Mouse (Mus musculus) embryonic facial prominence, embryonic 15.5 days (tissue): ENCODE data around the gene Lysmd4. TPM values are rescaled to one million over a fixed set of nuclear protein-coding genes. Genes with fewer than 3 reads are reported as not detected.

ENCODE experiments used
- ATAC-seq: fragments of 200-750 bp; cut with Nextera tagmentation; 2 replicates; pipeline ENCODE4 v1.8.0; 2017; ENCODE audit warnings: low read depth, moderate TSS enrichment; ENCODE audit not compliant: insufficient number of reproducible peaks, low FRiP score, low TSS enrichment
- H3K27ac ChIP-seq: fragments of 300-500 bp; sonication (generic); replicated peaks from 2 replicates; pipeline ENCODE4 v1.5.1; 2015; ENCODE audit warnings: mild to moderate bottlenecking, inconsistent platforms
- H3K27me3 ChIP-seq: fragments of 300-500 bp; sonication (generic); 2 replicates; pipeline ENCODE4 v1.6.1; 2015; ENCODE audit warnings: inconsistent platforms
- H3K36me3 ChIP-seq: fragments of 300-500 bp; sonication (generic); 2 replicates; pipeline ENCODE4 v1.6.1; 2015; ENCODE audit warnings: mild to moderate bottlenecking, inconsistent platforms
- H3K4me1 ChIP-seq: fragments of 300-500 bp; sonication (generic); 2 replicates; pipeline ENCODE4 v1.6.1; 2015; ENCODE audit warnings: inconsistent platforms
- H3K4me2 ChIP-seq: fragments of 300-500 bp; sonication (generic); replicated peaks from 2 replicates; pipeline ENCODE4 v1.6.1; 2015; ENCODE audit warnings: mild to moderate bottlenecking, inconsistent platforms
- H3K4me3 ChIP-seq: fragments of 300-500 bp; sonication (generic); replicated peaks from 2 replicates; pipeline ENCODE4 v1.5.1; 2015; ENCODE audit warnings: mild to moderate bottlenecking, inconsistent platforms
- H3K9ac ChIP-seq: fragments of 300-500 bp; sonication (generic); 2 replicates; pipeline ENCODE4 v1.6.1; 2015; ENCODE audit warnings: inconsistent platforms
- H3K9me3 ChIP-seq: fragments of 300-500 bp; sonication (generic); replicated peaks from 2 replicates; pipeline ENCODE4 v1.6.1; 2016; ENCODE audit warnings: inconsistent platforms
- whole genome bisulfite sequencing: fragments of 180-500 bp; shearing (Covaris S2); methylation state at CpG from one replicate; pipeline ENCODE4 v1.1.7; 2015; 5-methylcytosine and 5-hydroxymethylcytosine counted together
- polyA plus RNA-seq: library from polyadenylated mRNA; unstranded; fragments of >200 nt; fragmentation: Nextera tagmentation; extraction: Ambion mirVana; gene quantifications from 2 replicates; pipeline ENCODE4 v1.2.1, GENCODE M21; 2015

Lysmd4 gene
- polyA plus RNA-seq, 1 experiment from 2014 or later: 17.4 TPM

GRCm38 (mm10) chr7:67283581-67283980 is 61.2 kb downstream of the Lysmd4 start:
- Histone ChIP-seq H3K4me2 (no peak overlapping the region), H3K27ac (no peak overlapping the region), H3K4me3 (no peak overlapping the region), H3K27me3 (no peaks in the 10 kb centered on the region), H3K36me3 (peaks cover 3% of the 10 kb centered on the region; the same call in 1 of the 2 replicates), H3K4me1 (no peaks in the 10 kb centered on the region), H3K9ac (no peak overlapping the region), H3K9me3 (no peaks in the 10 kb centered on the region)
- ATAC-seq: no peak
- WGBS: 93% methylated on average over 6 of the region's 6 CpGs

- no peak for ATAC-seq
- Histone ChIP-seq H3K4me1 (no peaks in the 10 kb centered on the region), H3K9ac (no peak overlapping the region), H3K4me2 (no peak overlapping the region), H3K36me3 (peaks cover 3% of the 10 kb centered on the region; the same call in 1 of the 2 replicates), H3K27me3 (no peaks in the 10 kb centered on the region), H3K9me3 (no peaks in the 10 kb centered on the region), H3K27ac (no peak overlapping the region), H3K4me3 (no peak overlapping the region)
- WGBS: 71% methylated on average over 4 of the region's 4 CpGs
Measured at GRCm38 (mm10) chr7:67287456-67287855, 65.1 kb downstream of the Lysmd4 start.

- no peak overlapping the region for H3K4me3 ChIP-seq
- WGBS: 53% methylated on average over 1 of the region's 1 CpGs
- ATAC-seq: no peak
Measured at GRCm38 (mm10) chr7:67291356-67291755, 69.0 kb downstream of the Lysmd4 start.

GRCm38 (mm10) chr7:67296419-67296818 is 74.1 kb downstream of the Lysmd4 start:
- no peak overlapping the region for H3K4me3 ChIP-seq
- no peaks in the 10 kb centered on the region for H3K27me3 ChIP-seq
- H3K4me2 ChIP-seq: no peak overlapping the region
- H3K36me3 ChIP-seq: no peaks in the 10 kb centered on the region
- no peak overlapping the region for H3K27ac ChIP-seq
- no peak overlapping the region for H3K9ac ChIP-seq
- 91% methylated on average over 1 of the region's 1 CpGs for WGBS
- ATAC-seq: no peak
- no peaks in the 10 kb centered on the region for H3K4me1 ChIP-seq
- no peaks in the 10 kb centered on the region for H3K9me3 ChIP-seq

More at GRCm38 (mm10) chr7:67291356-67291755, 69.0 kb downstream of the Lysmd4 start:
- Histone ChIP-seq H3K4me1 (no peaks in the 10 kb centered on the region), H3K9ac (no peak overlapping the region), H3K27ac (no peak overlapping the region), H3K27me3 (no peaks in the 10 kb centered on the region), H3K9me3 (no peaks in the 10 kb centered on the region), H3K36me3 (peaks cover 3% of the 10 kb centered on the region; the same call in 1 of the 2 replicates), H3K4me2 (no peak overlapping the region)

GRCm38 (mm10) chr7:67304937-67305336 is 82.6 kb downstream of the Lysmd4 start:
- Histone ChIP-seq H3K4me1 (no peaks in the 10 kb centered on the region), H3K4me2 (no peak overlapping the region), H3K4me3 (no peak overlapping the region), H3K27me3 (no peaks in the 10 kb centered on the region), H3K36me3 (peaks cover 11% of the 10 kb centered on the region), H3K9me3 (no peaks in the 10 kb centered on the region), H3K27ac (no peak overlapping the region), H3K9ac (no peak overlapping the region)
- WGBS: 77% methylated on average over 3 of the region's 3 CpGs
- no peak for ATAC-seq

GRCm38 (mm10) chr7:67307078-67307477 is 84.7 kb downstream of the Lysmd4 start:
- no peak overlapping the region for H3K4me2 ChIP-seq
- 90% methylated on average over 3 of the region's 3 CpGs for WGBS
- no peaks in the 10 kb centered on the region for H3K9me3 ChIP-seq
- H3K36me3 ChIP-seq: peaks cover 15% of the 10 kb centered on the region
- H3K4me1 ChIP-seq: no peaks in the 10 kb centered on the region
- H3K9ac ChIP-seq: no peak overlapping the region
- no peak for ATAC-seq
- H3K27me3 ChIP-seq: no peaks in the 10 kb centered on the region
- no peak overlapping the region for H3K4me3 ChIP-seq
- no peak overlapping the region for H3K27ac ChIP-seq

GRCm38 (mm10) chr7:67308102-67308501 is 85.8 kb downstream of the Lysmd4 start:
- Histone ChIP-seq H3K9me3 (no peaks in the 10 kb centered on the region), H3K27me3 (no peaks in the 10 kb centered on the region), H3K9ac (no peak overlapping the region), H3K4me3 (no peak overlapping the region), H3K27ac (no peak overlapping the region), H3K4me1 (no peaks in the 10 kb centered on the region), H3K36me3 (peaks cover 15% of the 10 kb centered on the region), H3K4me2 (no peak overlapping the region)
- ATAC-seq: no peak
- WGBS: 84% methylated on average over 2 of the region's 2 CpGs

GRCm38 (mm10) chr7:67310151-67310550 is 87.8 kb downstream of the Lysmd4 start:
- no peaks in the 10 kb centered on the region for H3K27me3 ChIP-seq
- H3K36me3 ChIP-seq: peaks cover 12% of the 10 kb centered on the region
- no peak overlapping the region for H3K27ac ChIP-seq
- no peak overlapping the region for H3K4me3 ChIP-seq
- no peak overlapping the region for H3K4me2 ChIP-seq
- no peaks in the 10 kb centered on the region for H3K9me3 ChIP-seq
- ATAC-seq: no peak
- H3K9ac ChIP-seq: no peak overlapping the region
- no peaks in the 10 kb centered on the region for H3K4me1 ChIP-seq
- 90% methylated on average over 2 of the region's 2 CpGs for WGBS

- Histone ChIP-seq H3K9me3 (no peaks in the 10 kb centered on the region), H3K4me1 (no peaks in the 10 kb centered on the region), H3K4me2 (no peak overlapping the region), H3K27me3 (no peaks in the 10 kb centered on the region), H3K9ac (no peak overlapping the region), H3K36me3 (peaks cover 12% of the 10 kb centered on the region), H3K4me3 (no peak overlapping the region), H3K27ac (no peak overlapping the region)
- WGBS: 83% methylated on average over 3 of the region's 3 CpGs
- ATAC-seq: no peak
Measured at GRCm38 (mm10) chr7:67313200-67313599, 90.9 kb downstream of the Lysmd4 start.

- H3K27me3 ChIP-seq: no peaks in the 10 kb centered on the region
- no peak for ATAC-seq
- no peak overlapping the region for H3K4me3 ChIP-seq
- H3K4me2 ChIP-seq: no peak overlapping the region
- no peak overlapping the region for H3K9ac ChIP-seq
- peaks cover 2% of the 10 kb centered on the region for H3K36me3 ChIP-seq
- no peak overlapping the region for H3K27ac ChIP-seq
- H3K4me1 ChIP-seq: no peaks in the 10 kb centered on the region
- no peaks in the 10 kb centered on the region for H3K9me3 ChIP-seq
Measured at GRCm38 (mm10) chr7:67318697-67319096, 96.4 kb downstream of the Lysmd4 start.

GRCm38 (mm10) chr7:67320359-67320758 is 98.0 kb downstream of the Lysmd4 start:
- no peak overlapping the region for H3K27ac ChIP-seq
- H3K4me1 ChIP-seq: no peaks in the 10 kb centered on the region
- no peak overlapping the region for H3K4me2 ChIP-seq
- no peaks in the 10 kb centered on the region for H3K27me3 ChIP-seq
- 28% methylated on average over 1 of the region's 1 CpGs for WGBS
- no peak overlapping the region for H3K9ac ChIP-seq
- no peak for ATAC-seq
- no peak overlapping the region for H3K4me3 ChIP-seq
- H3K9me3 ChIP-seq: no peaks in the 10 kb centered on the region
- H3K36me3 ChIP-seq: no peaks in the 10 kb centered on the region

- Histone ChIP-seq H3K9me3 (no peaks in the 10 kb centered on the region), H3K27ac (no peak overlapping the region), H3K4me2 (no peak overlapping the region), H3K4me1 (no peaks in the 10 kb centered on the region), H3K9ac (no peak overlapping the region), H3K36me3 (0 out of 2 replicates have a peak, but pooled peaks cover 4% of the 10 kb centered on the region), H3K4me3 (no peak overlapping the region), H3K27me3 (no peaks in the 10 kb centered on the region)
- no peak for ATAC-seq
- WGBS: 80% methylated on average over 7 of the region's 7 CpGs
Measured at GRCm38 (mm10) chr7:67342067-67342625, 119.8 kb downstream of the Lysmd4 start.
